Mouse (Mus musculus) lung, embryonic 15.5 days (tissue): ENCODE data around the gene Cdc42. TPM values are rescaled to one million over a fixed set of nuclear protein-coding genes. Genes with fewer than 3 reads are reported as not detected.

Experiments
- ATAC-seq: fragments of 200-750 bp; cut with Nextera tagmentation; 2 replicates; pipeline ENCODE4 v1.8.0; 2017; ENCODE audit warnings: moderate number of reproducible peaks, borderline replicate concordance; ENCODE audit not compliant: low FRiP score, low TSS enrichment; ENCODE audit errors: extremely low read depth
- H3K27ac ChIP-seq: fragments of 300-500 bp; sonication (generic); 2 replicates; pipeline ENCODE4 v1.5.1; 2015; ENCODE audit warnings: moderate library complexity, mild to moderate bottlenecking, inconsistent platforms
- H3K27me3 ChIP-seq: fragments of 300-500 bp; sonication (generic); 2 replicates; pipeline ENCODE4 v1.6.1; 2015; ENCODE audit warnings: inconsistent platforms
- H3K36me3 ChIP-seq: fragments of 300-500 bp; sonication (generic); 2 replicates; pipeline ENCODE4 v1.6.1; 2015; ENCODE audit warnings: inconsistent platforms
- H3K4me1 ChIP-seq: fragments of 300-500 bp; sonication (generic); 2 replicates; pipeline ENCODE4 v1.6.1; 2015; ENCODE audit warnings: inconsistent platforms
- H3K4me2 ChIP-seq: fragments of 300-500 bp; sonication (generic); 2 replicates; pipeline ENCODE4 v1.6.1; 2015; ENCODE audit warnings: inconsistent platforms, mild to moderate bottlenecking, moderate library complexity
- H3K4me3 ChIP-seq: fragments of 300-500 bp; sonication (generic); 2 replicates; pipeline ENCODE4 v1.5.1; 2015; ENCODE audit warnings: mild to moderate bottlenecking, inconsistent platforms
- H3K9ac ChIP-seq: fragments of 300-500 bp; sonication (generic); 2 replicates; pipeline ENCODE4 v1.6.1; 2015; ENCODE audit warnings: inconsistent platforms
- H3K9me3 ChIP-seq: fragments of 300-500 bp; sonication (generic); 2 replicates; pipeline ENCODE4 v1.6.1; 2016; ENCODE audit warnings: inconsistent platforms
- WGBS: fragments of 180-500 bp; shearing (Covaris S2); methylation state at CpG from one replicate; pipeline ENCODE4 v1.1.7; 2015; 5-methylcytosine and 5-hydroxymethylcytosine counted together
- polyA plus RNA-seq: library from polyadenylated mRNA; unstranded; fragments of >200 nt; fragmentation: Nextera tagmentation; extraction: Ambion mirVana; gene quantifications from 2 replicates; pipeline ENCODE4 v1.2.1, GENCODE M21; 2015

The Cdc42 gene
- polyA plus RNA-seq, 1 experiment from 2014 or later: 709 TPM

- no peaks in the 10 kb centered on the region for H3K9me3 ChIP-seq
- H3K27ac ChIP-seq: peak overlapping the region; percentile 51; the same call in 1 of the 2 replicates
- H3K4me2 ChIP-seq: peak overlapping the region; percentile 1; the same call in 1 of the 2 replicates
- no peak for ATAC-seq
- H3K4me1 ChIP-seq: peaks cover 21% of the 10 kb centered on the region
- H3K9ac ChIP-seq: no peak overlapping the region
- 13% methylated on average over 1 of the region's 1 CpGs for WGBS
- H3K36me3 ChIP-seq: no peaks in the 10 kb centered on the region
- H3K4me3 ChIP-seq: no peak overlapping the region
- H3K27me3 ChIP-seq: no peaks in the 10 kb centered on the region
Observed at GRCm38 (mm10) chr4:137368198-137368597, 10.7 kb upstream of the Cdc42 start.

GRCm38 (mm10) chr4:137367275-137368088 lies 10.0 kb upstream of the Cdc42 start:
- Histone ChIP-seq H3K27me3 (no peaks in the 10 kb centered on the region), H3K9me3 (no peaks in the 10 kb centered on the region), H3K4me2 (peak overlapping the region; percentile 1; the same call in 1 of the 2 replicates), H3K4me3 (no peak overlapping the region), H3K9ac (no peak overlapping the region), H3K4me1 (peaks cover 21% of the 10 kb centered on the region), H3K27ac (peak overlapping the region; percentile 49), H3K36me3 (no peaks in the 10 kb centered on the region)
- ATAC-seq: peak; percentile 62; the same call in 1 of the 2 replicates
- 31% methylated on average over 5 of the region's 5 CpGs for WGBS

- no peaks in the 10 kb centered on the region for H3K9me3 ChIP-seq
- peaks cover 21% of the 10 kb centered on the region for H3K4me1 ChIP-seq
- H3K27ac ChIP-seq: no peak overlapping the region
- H3K36me3 ChIP-seq: no peaks in the 10 kb centered on the region
- no peak overlapping the region for H3K9ac ChIP-seq
- H3K4me2 ChIP-seq: no peak overlapping the region
- WGBS: 86% methylated on average over 4 of the region's 4 CpGs
- H3K27me3 ChIP-seq: no peaks in the 10 kb centered on the region
- no peak for ATAC-seq
- no peak overlapping the region for H3K4me3 ChIP-seq
Observed at GRCm38 (mm10) chr4:137366097-137366496, 8.6 kb upstream of the Cdc42 start.

GRCm38 (mm10) chr4:137365356-137366062 lies 8.0 kb upstream of the Cdc42 start:
- H3K27me3 ChIP-seq: no peaks in the 10 kb centered on the region
- ATAC-seq: no peak
- no peak overlapping the region for H3K9ac ChIP-seq
- no peaks in the 10 kb centered on the region for H3K9me3 ChIP-seq
- no peak overlapping the region for H3K27ac ChIP-seq
- H3K36me3 ChIP-seq: no peaks in the 10 kb centered on the region
- H3K4me3 ChIP-seq: no peak overlapping the region
- H3K4me1 ChIP-seq: peaks cover 20% of the 10 kb centered on the region
- WGBS: 78% methylated on average over 19 of the region's 19 CpGs
- no peak overlapping the region for H3K4me2 ChIP-seq

DNA sequence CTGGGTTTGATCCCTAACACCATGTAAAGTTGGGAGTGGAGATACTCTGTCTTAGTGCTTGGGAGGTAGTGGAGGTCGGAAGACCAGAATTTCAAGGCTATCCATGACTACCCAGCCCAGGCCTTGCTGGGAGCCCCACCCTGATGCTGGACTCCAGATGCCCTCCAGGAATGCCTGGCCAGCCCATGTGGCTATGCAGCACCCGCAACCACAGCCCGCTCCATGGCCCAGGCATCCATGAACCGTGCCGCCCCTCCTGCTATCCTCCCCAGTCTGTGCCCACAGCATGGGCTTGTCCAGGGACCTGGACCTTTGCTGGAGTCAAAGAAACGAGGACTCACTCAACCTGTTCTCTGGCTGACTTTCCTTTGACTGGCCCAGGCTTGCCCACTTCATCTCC lies 7.3 kb upstream of the Cdc42 start:
- no peak for ATAC-seq
- no peak overlapping the region for H3K4me3 ChIP-seq
- H3K27me3 ChIP-seq: no peaks in the 10 kb centered on the region
- no peak overlapping the region for H3K4me2 ChIP-seq
- 76% methylated on average over 6 of the region's 6 CpGs for WGBS
- H3K4me1 ChIP-seq: peaks cover 14% of the 10 kb centered on the region
- H3K9ac ChIP-seq: no peak overlapping the region
- H3K27ac ChIP-seq: no peak overlapping the region
- no peaks in the 10 kb centered on the region for H3K36me3 ChIP-seq
- no peaks in the 10 kb centered on the region for H3K9me3 ChIP-seq

DNA sequence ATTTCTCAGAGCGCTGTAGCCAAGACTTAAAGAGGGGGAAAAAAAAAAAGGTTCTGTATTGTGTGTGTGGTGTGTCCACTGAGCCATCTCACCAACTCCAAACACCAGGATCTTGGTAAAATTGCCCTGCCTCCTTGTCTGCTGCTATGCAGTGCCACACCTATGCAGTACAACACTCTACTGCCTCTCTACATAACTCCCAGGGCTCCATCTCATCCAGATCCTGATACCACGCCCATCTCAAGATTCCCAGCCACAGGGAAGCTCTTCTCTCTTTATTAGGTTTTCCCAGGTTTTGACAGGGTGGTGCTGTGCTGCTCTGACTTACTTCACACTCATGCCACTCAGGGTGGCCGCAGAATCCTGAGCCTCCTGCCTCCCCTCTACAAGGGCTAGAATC lies 3.5 kb upstream of the Cdc42 start:
- WGBS: 54% methylated on average over 3 of the region's 3 CpGs
- H3K9me3 ChIP-seq: no peaks in the 10 kb centered on the region
- peaks cover 11% of the 10 kb centered on the region; the same call in 1 of the 2 replicates for H3K4me1 ChIP-seq
- no peaks in the 10 kb centered on the region for H3K27me3 ChIP-seq
- H3K4me2 ChIP-seq: no peak overlapping the region
- H3K27ac ChIP-seq: no peak overlapping the region
- no peak for ATAC-seq
- H3K36me3 ChIP-seq: no peaks in the 10 kb centered on the region
- no peak overlapping the region for H3K4me3 ChIP-seq
- no peak overlapping the region for H3K9ac ChIP-seq

GRCm38 (mm10) chr4:137358291-137359002 lies 927 bp upstream of the Cdc42 start:
- Histone ChIP-seq H3K27me3 (no peaks in the 10 kb centered on the region), H3K9me3 (no peaks in the 10 kb centered on the region), H3K9ac (0 out of 2 replicates have a peak overlapping the region, but pooled peaks have one; percentile 11), H3K4me1 (peaks cover 31% of the 10 kb centered on the region), H3K4me3 (no peak overlapping the region), H3K27ac (no peak overlapping the region), H3K4me2 (peak overlapping the region; percentile 63; the same call in 1 of the 2 replicates), H3K36me3 (no peaks in the 10 kb centered on the region)
- ATAC-seq: no peak
- 34% methylated on average over 14 of the region's 14 CpGs for WGBS

- H3K4me3 ChIP-seq: peak overlapping the region; percentile 99
- H3K36me3 ChIP-seq: no peaks in the 10 kb centered on the region
- H3K27me3 ChIP-seq: no peaks in the 10 kb centered on the region
- H3K27ac ChIP-seq: peak overlapping the region; percentile 96
- peaks cover 39% of the 10 kb centered on the region for H3K4me1 ChIP-seq
- peak overlapping the region; percentile 100 for H3K9ac ChIP-seq
- peak overlapping the region; percentile 63 for H3K4me2 ChIP-seq
- ATAC-seq: peak; percentile 75
- WGBS: 0% methylated on average over 22 of the region's 90 CpGs
- H3K9me3 ChIP-seq: no peaks in the 10 kb centered on the region
Observed at GRCm38 (mm10) chr4:137356674-137357510, 628 bp downstream of the Cdc42 start.

DNA sequence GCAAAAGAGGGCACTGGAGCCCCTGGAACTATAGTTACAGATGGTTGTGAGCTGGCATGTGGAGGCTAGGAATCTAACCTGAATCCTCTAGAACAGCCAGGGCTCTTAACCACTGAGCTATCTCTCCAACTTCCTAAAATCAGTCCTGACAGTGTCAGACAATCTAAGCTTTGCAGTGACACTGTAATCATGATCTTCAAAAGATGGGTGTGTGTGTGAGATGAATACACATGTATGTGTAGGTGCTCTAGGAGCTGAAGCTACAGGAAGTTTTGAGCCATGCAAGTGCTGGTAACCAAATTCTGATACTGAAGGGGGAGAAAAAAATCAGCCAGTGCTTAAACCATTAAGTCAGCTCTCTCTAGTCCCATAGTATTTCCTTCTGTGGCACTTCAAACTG lies 6.9 kb downstream of the Cdc42 start:
- H3K4me3 ChIP-seq: no peak overlapping the region
- H3K4me1 ChIP-seq: peaks cover 26% of the 10 kb centered on the region
- H3K9me3 ChIP-seq: no peaks in the 10 kb centered on the region
- no peak overlapping the region for H3K4me2 ChIP-seq
- H3K27me3 ChIP-seq: no peaks in the 10 kb centered on the region
- no peak overlapping the region for H3K9ac ChIP-seq
- no peak for ATAC-seq
- H3K27ac ChIP-seq: no peak overlapping the region
- peaks cover 3% of the 10 kb centered on the region; the same call in 1 of the 2 replicates for H3K36me3 ChIP-seq

DNA sequence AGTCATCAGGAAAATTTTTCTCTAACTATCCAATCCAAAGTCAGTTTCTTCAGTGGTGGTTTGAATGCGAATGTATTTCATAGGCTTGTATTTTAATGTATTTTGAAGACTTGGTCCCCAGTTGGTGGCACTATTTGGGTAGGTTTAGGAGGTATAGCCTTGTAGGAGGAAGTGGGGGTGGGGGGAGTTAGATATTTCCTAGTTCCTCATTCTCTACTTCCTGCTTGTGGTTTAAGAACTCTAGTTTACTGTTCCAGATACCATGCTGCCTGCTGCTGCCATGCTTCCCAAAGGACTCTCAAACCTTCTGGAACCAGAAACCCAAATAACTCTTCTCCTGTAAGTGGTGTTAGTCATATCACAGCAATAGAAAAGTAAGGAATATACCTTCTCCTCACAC lies 11.7 kb downstream of the Cdc42 start:
- Histone ChIP-seq H3K36me3 (peaks cover 3% of the 10 kb centered on the region; the same call in 1 of the 2 replicates), H3K4me2 (no peak overlapping the region), H3K27me3 (no peaks in the 10 kb centered on the region), H3K9me3 (no peaks in the 10 kb centered on the region), H3K27ac (no peak overlapping the region), H3K4me3 (no peak overlapping the region), H3K9ac (no peak overlapping the region), H3K4me1 (no peaks in the 10 kb centered on the region)
- WGBS: 92% methylated on average over 1 of the region's 1 CpGs
- ATAC-seq: no peak

- Histone ChIP-seq H3K9me3 (no peaks in the 10 kb centered on the region), H3K27ac (no peak overlapping the region), H3K36me3 (no peaks in the 10 kb centered on the region; the same call in 1 of the 2 replicates), H3K9ac (no peak overlapping the region), H3K4me2 (no peak overlapping the region), H3K4me1 (no peaks in the 10 kb centered on the region), H3K27me3 (no peaks in the 10 kb centered on the region), H3K4me3 (no peak overlapping the region)
- 80% methylated on average over 2 of the region's 2 CpGs for WGBS
- ATAC-seq: no peak
Observed at GRCm38 (mm10) chr4:137345112-137345511, 12.4 kb downstream of the Cdc42 start.
